Mouse (Mus musculus): Measurements from ENCODE around the gene Rras2.

The Rras2 gene

GRCm38 (mm10) chr7:114110500-114110899 lies 7.1 kb downstream of the Rras2 start:
- no peak for DNase-seq

- no peak for DNase-seq
These were observed 11.7 kb downstream of the Rras2 start for GRCm38 (mm10) chr7:114105886-114106285.

GRCm38 (mm10) chr7:114103629-114104347 lies 13.8 kb downstream of the Rras2 start:
- no peak for DNase-seq

GRCm38 (mm10) chr7:114103152-114103551 lies 14.4 kb downstream of the Rras2 start:
- no peak for DNase-seq

- no peak for DNase-seq
These were observed 15.0 kb downstream of the Rras2 start for GRCm38 (mm10) chr7:114102609-114103008.

- no peak for DNase-seq
These were observed 16.2 kb downstream of the Rras2 start for GRCm38 (mm10) chr7:114101412-114101811.

- no peak for DNase-seq
These were observed 23.9 kb downstream of the Rras2 start for GRCm38 (mm10) chr7:114093548-114094174.

GRCm38 (mm10) chr7:114090892-114091545 lies 26.6 kb downstream of the Rras2 start:
- DNase-seq: no peak

DNA sequence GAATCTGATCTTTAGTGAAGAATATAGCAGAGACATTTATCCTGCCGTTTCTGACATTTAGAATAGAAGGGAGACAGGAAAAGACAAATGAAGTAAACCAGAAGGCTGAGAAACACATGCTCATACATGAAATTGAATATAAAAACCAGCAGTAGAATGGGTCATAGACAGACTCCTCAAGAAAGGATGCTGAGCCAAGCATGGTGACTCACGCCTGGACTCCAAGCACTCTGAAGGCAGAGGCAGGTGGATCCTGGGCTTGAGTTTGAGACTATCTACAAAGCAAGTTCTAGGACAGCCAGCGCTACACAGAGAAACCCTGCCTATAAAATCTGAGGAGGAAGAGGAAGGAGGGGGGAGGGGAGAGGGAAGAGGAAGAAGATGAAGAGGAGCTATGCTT lies 27.4 kb downstream of the Rras2 start:
- no peak for DNase-seq

GRCm38 (mm10) chr7:114088918-114089317 lies 28.7 kb downstream of the Rras2 start:
- DNase-seq: no peak

DNA sequence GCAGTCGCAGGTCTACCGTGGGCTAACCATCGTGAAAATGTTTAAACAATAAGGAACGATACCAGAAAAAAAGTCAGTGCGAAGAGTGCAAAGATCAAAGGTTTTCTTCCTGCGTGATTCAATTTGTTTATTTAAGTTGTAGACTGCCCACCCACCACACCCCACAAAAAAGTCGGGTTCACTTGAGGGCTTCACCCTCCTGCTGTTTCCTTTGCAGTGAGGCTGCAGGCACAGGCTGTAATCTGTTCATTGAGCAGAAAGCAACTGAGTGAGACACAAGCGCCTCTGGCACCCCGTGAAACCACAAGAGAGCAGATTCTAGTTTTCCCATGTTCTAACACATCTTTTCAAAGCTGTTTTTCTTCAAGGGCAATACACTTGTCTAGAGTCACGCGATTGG lies 29.6 kb downstream of the Rras2 start:
- DNase-seq: no peak

- peak in 1 of 2 experiments; percentile 34 for DNase-seq
These were observed 30.2 kb downstream of the Rras2 start for GRCm38 (mm10) chr7:114087341-114087740.

GRCm38 (mm10) chr7:114086021-114086710 lies 31.4 kb downstream of the Rras2 start:
- no peak for DNase-seq

- no peak for DNase-seq
These were observed 33.8 kb downstream of the Rras2 start for GRCm38 (mm10) chr7:114083760-114084159.

DNA sequence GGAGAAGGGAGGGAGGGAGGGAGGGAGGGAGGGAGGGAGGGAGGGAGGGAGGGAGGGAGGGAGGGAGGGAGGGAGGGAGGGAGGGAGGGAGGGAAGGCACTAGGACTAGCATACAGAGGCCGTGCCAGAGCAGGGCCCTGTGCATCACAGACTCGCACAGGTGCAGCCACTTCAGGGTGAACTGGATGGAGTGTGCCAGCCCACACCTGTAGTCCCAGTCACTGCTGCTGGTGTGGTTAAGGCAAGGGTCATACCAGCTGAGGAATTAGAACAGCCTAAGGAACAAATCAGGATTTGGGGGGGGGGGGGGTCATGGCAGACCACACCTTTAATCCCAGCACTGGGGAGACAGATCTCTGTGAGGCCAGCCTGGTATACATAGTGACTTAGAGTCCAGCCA lies 34.5 kb downstream of the Rras2 start:
- no peak for DNase-seq

- DNase-seq: no peak
These were observed 35.8 kb downstream of the Rras2 start for GRCm38 (mm10) chr7:114081633-114082420.

GRCm38 (mm10) chr7:114080250-114080649 lies 37.3 kb downstream of the Rras2 start:
- no peak for DNase-seq

DNA sequence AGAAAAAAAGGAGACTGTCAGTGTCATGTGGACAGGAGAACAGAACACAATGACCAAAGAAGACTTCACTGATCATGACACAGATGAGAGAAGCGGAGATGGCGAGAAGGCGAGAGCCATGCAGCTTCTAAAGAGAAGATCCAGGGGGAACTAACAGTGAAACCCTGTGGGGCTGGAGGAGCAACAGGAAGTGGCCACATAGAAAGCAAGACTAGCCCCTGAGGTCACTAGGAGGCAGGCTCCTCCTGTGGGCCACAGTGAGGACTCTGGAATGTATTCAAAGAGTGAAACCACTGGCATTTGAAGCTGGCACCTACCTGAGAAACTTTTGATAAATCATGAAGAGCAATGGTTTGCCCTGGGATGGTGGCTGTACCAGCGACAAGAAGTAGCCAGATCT lies 38.2 kb downstream of the Rras2 start:
- no peak for DNase-seq

DNA sequence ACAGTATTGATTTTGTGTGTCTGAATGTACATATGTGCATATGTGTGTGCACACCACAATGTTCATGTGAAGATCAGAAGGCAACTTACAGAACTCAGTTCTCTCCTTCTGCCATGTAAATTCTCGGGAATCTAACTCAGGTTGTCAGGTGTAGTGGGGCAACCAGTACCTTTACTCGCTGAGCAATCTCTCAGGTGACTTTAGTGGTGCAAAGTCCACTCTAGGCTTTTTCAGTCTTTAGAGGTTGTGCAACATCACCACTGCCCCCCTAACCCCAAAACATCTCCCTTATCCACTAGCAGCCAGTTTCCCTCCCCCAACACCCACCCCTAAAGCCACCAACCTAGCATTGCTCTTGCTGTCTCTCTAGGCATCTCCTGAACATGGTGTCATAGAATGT lies 43.0 kb downstream of the Rras2 start:
- DNase-seq: no peak

DNA sequence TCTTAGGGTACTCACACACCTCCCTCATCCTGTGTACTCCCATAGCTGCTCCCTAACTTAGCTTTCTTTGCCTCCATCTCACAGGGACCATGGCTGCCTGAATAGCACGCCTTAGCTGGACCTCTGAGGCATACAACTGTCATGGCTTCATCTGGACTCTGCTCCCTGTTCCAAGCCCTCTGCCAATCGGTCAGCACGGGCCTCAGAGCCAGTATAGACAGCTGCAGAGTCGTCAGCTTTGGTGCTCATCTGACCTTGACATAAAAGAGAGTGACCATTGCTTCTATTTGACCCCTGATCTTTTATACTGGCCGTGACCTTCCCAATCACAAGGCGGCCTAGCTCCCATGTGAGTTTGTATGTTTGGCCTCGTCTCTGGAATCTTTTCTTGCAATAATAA lies 43.4 kb downstream of the Rras2 start:
- DNase-seq: no peak

- no peak for DNase-seq
These were observed 45.5 kb downstream of the Rras2 start for GRCm38 (mm10) chr7:114071851-114072616.

DNA sequence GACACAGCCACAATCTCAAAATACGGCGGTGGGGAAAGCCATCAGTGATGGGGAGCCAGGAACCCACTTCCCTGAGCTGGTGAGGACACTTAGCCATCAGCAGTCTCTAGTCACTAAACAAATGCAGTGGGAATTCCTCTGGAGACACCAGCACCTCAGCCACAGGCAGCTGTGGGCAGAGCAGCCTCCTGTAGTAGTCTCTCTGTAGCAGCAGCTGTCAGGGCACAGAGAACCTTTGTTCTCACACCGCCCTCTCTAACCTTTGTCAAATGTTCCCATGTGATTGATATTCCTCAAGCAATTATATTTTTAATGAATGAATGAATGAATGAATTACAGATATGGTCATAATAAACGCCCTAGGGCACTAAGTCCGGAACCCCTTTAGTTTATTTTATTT lies 46.2 kb downstream of the Rras2 start:
- DNase-seq: no peak

All from cerebellum, adult 18-20 months (tissue).